In genomic region chr10:44269211-44269610, GRCm38 (mm10) we compare ENCODE assay signal across 8 mouse cellular contexts. TPM values are rescaled to one million over a fixed set of nuclear protein-coding genes. Genes with fewer than 3 reads are reported as not detected.
DNase-seq lines count a peak whose midpoint lies in the region; ATAC-seq and TF ChIP-seq lines count a peak whose summit lies in the region.

No protein-coding gene starts in this region.

- no peak overlapping the region for H3ac ChIP-seq in C2C12 (ENCODE audit: control insufficient read depth, insufficient read length, low read depth)

- no peak for ATAC-seq in forebrain, embryonic 15.5 days (replicated peaks)
- ATAC-seq in liver, embryonic 14.5 days (ENCODE audit: insufficient read depth): no peak
- ATAC-seq in megakaryocyte progenitor cell, adult 5-6 weeks (replicated peaks; ENCODE audit: poor library complexity): no peak

- TF ChIP-seq EP300 in heart, adult 2 months (IDR thresholded peaks at IDR 0.05; ENCODE audit: insufficient read depth, low read depth, low read length): no peak
- no peak for TF ChIP-seq EP300 in liver, embryonic 14.5 days (IDR thresholded peaks at IDR 0.05; ENCODE audit: low read depth)

- H3K79me3 ChIP-seq in C2C12 (ENCODE audit: low read depth): peaks cover 48% of the 10 kb centered on the region

- WGBS in heart, adult 2 months: 53% methylated on average over 2 of the region's 2 CpGs
- WGBS in forebrain, embryonic 15.5 days: 56% methylated on average over 2 of the region's 2 CpGs
- 52% methylated on average over 2 of the region's 2 CpGs for WGBS in liver, embryonic 14.5 days (ENCODE audit: insufficient replicate concordance)

- TF ChIP-seq CTCF in heart, adult 2 months (IDR thresholded peaks at IDR 0.05): no peak
- no peak for TF ChIP-seq CTCF in C2C12 (IDR thresholded peaks at IDR 0.05; ENCODE audit: control insufficient read depth, insufficient read depth, insufficient read length)
- no peak for TF ChIP-seq CTCF in liver, embryonic 14.5 days (IDR thresholded peaks at IDR 0.05; ENCODE audit: low read depth)

- H3K27ac ChIP-seq in heart, adult 2 months: no peak overlapping the region
- H3K27ac ChIP-seq in forebrain, embryonic 15.5 days (replicated peaks): no peak overlapping the region
- H3K27ac ChIP-seq in liver, embryonic 14.5 days: no peak overlapping the region

- H3K4me3 ChIP-seq in heart, adult 2 months: peak overlapping the region; percentile 76
- peak overlapping the region; percentile 76 for H3K4me3 ChIP-seq in C2C12 (ENCODE audit: insufficient read depth, poor library complexity, severe bottlenecking)
- H3K4me3 ChIP-seq in forebrain, embryonic 15.5 days: peak overlapping the region; percentile 94
- H3K4me3 ChIP-seq in liver, embryonic 14.5 days (ENCODE audit: insufficient read depth in 1 of 2, low read depth in 2 of 2, low read length in 2 of 2): peak overlapping the region; percentile 75 to 79; a peak in 2 of 4 replicates

- H3K4me2 ChIP-seq in forebrain, embryonic 15.5 days (replicated peaks): peak overlapping the region; percentile 66
- H3K4me2 ChIP-seq in liver, embryonic 14.5 days (ENCODE audit: low read depth): peak overlapping the region; percentile 93

- no peak for TF ChIP-seq POLR2A in heart, adult 2 months (IDR thresholded peaks at IDR 0.05; ENCODE audit: insufficient read depth, low read depth, low read length)

- H3K9me3 ChIP-seq in forebrain, embryonic 15.5 days: no peaks in the 10 kb centered on the region
- no peaks in the 10 kb centered on the region for H3K9me3 ChIP-seq in liver, embryonic 14.5 days (ENCODE audit: control insufficient read depth, low read length)

- H3K9ac ChIP-seq in heart, adult 2 months (ENCODE audit: low read depth, low read length): no peak overlapping the region
- H3K9ac ChIP-seq in forebrain, embryonic 15.5 days (replicated peaks): peak overlapping the region; percentile 88; the same call in 1 of the 2 replicates
- H3K9ac ChIP-seq in liver, embryonic 14.5 days (replicated peaks): peak overlapping the region; percentile 74

- DNase-seq in heart, adult 2 months: no peak
- no peak for DNase-seq in heart, postnatal 25 days (ENCODE audit: low spot score)
- no peak for DNase-seq in liver, embryonic 14.5 days (ENCODE audit: low read depth in 3 of 3, low spot score in 3 of 3)
- DNase-seq in adrenal gland, adult 18-20 months (ENCODE audit: low spot score in 2 of 2): no peak
- DNase-seq in frontal cortex, postnatal 10 days (ENCODE audit: low spot score in 2 of 2): no peak

- peaks cover 6% of the 10 kb centered on the region; the same call in 1 of the 2 replicates for H3K79me2 ChIP-seq in heart, adult 2 months (replicated peaks; ENCODE audit: control insufficient read depth, insufficient read depth, low read length)
- H3K79me2 ChIP-seq in C2C12 (ENCODE audit: control insufficient read depth, insufficient read depth): peaks cover 70% of the 10 kb centered on the region

- no peaks in the 10 kb centered on the region for H3K27me3 ChIP-seq in heart, adult 2 months (ENCODE audit: control insufficient read depth, insufficient read depth, low read length)
- H3K27me3 ChIP-seq in C2C12 (ENCODE audit: control insufficient read depth, insufficient read depth, insufficient read length): no peaks in the 10 kb centered on the region
- no peaks in the 10 kb centered on the region for H3K27me3 ChIP-seq in forebrain, embryonic 15.5 days
- no peaks in the 10 kb centered on the region for H3K27me3 ChIP-seq in liver, embryonic 14.5 days (ENCODE audit: control insufficient read depth, insufficient read depth, low read length)

- intact Hi-C loops in heart, adult 2 months (cut with DNase I): no loop called here
- intact Hi-C loops in heart, postnatal 25 days (cut with DNase I): loop anchor here (10.0 kb wide), 1 partner anchor 264 kb away; no protein-coding TSS in a partner anchor

- no peaks in the 10 kb centered on the region; the same call in 1 of the 2 replicates for H3K36me3 ChIP-seq in heart, adult 2 months (ENCODE audit: control insufficient read depth, insufficient read depth, low read length)
- peaks cover 17% of the 10 kb centered on the region for H3K36me3 ChIP-seq in C2C12 (ENCODE audit: control insufficient read depth, insufficient read depth)
- H3K36me3 ChIP-seq in forebrain, embryonic 15.5 days: no peaks in the 10 kb centered on the region
- H3K36me3 ChIP-seq in liver, embryonic 14.5 days (replicated peaks; ENCODE audit: control insufficient read depth, insufficient read depth, low read depth): no peaks in the 10 kb centered on the region

- H3K4me1 ChIP-seq in heart, adult 2 months (ENCODE audit: control insufficient read depth, insufficient read depth, low read length): peaks cover 4% of the 10 kb centered on the region
- peaks cover 23% of the 10 kb centered on the region for H3K4me1 ChIP-seq in forebrain, embryonic 15.5 days
- H3K4me1 ChIP-seq in liver, embryonic 14.5 days (replicated peaks; ENCODE audit: control insufficient read depth in 2 of 2, insufficient read depth in 2 of 2, low read length in 1 of 2): peaks cover 13 to 15% of the 10 kb centered on the region in 2 experiments

TF ChIP-seq in C2C12, 6 proteins besides CTCF, POLR2A, EP300 and RAD21:
- TF ChIP-seq MYOD1 (IDR thresholded peaks at IDR 0.05; ENCODE audit: control insufficient read depth, insufficient read length, low read depth) (no peak), MAX (IDR thresholded peaks at IDR 0.05) (no peak), CEBPB (IDR thresholded peaks at IDR 0.05; ENCODE audit: low read depth) (no peak), MYOG (IDR thresholded peaks at IDR 0.05; ENCODE audit: control insufficient read depth, extremely low read depth, insufficient read length) (no peak), USF1 (IDR thresholded peaks at IDR 0.05; ENCODE audit: low read depth) (no peak), FOSL1 (IDR thresholded peaks at IDR 0.05; ENCODE audit: insufficient read depth, low read length, poor library complexity, severe bottlenecking) (no peak)

RNA-seq across cellular contexts. Expression of gene Atg5, which starts 1.1 kb away (rescaled TPM):
- total RNA-seq in heart, adult 2 months (2021): 10 to 100 TPM; 15.2 to 15.4 TPM
- polyA plus RNA-seq in heart, adult 2 months (2012; rRNA removed): 6.5 and 10.7 TPM in 2 replicates
- total RNA-seq in heart, postnatal 25 days (2021): 10 to 100 TPM; 14.9 to 15.4 TPM
- 13.6 TPM for polyA plus RNA-seq in C2C12 (2012; fragmentation: generic; extraction: Trizol)
- 48.0 and 49.0 TPM in 2 replicates for polyA plus RNA-seq in forebrain, embryonic 15.5 days (2015; fragmentation: Nextera tagmentation; extraction: Ambion mirVana)
- 5.6 and 7.5 TPM in 2 replicates for polyA plus RNA-seq in liver, embryonic 14.5 days (2012; rRNA removed)
- 18.5 and 21.0 TPM in 2 replicates for polyA plus RNA-seq in liver, embryonic 14.5 days (2014; fragmentation: Nextera tagmentation; extraction: Ambion mirVana)
- total RNA-seq in adrenal gland, adult 18-20 months (2021): 10 to 100 TPM; 24.3 to 44.0 TPM
- total RNA-seq in megakaryocyte progenitor cell, adult 5-6 weeks (2015): 33.0 and 37.4 TPM in 2 replicates
- 27.9 and 35.0 TPM in 2 replicates for total RNA-seq in megakaryocyte progenitor cell, adult 5-6 weeks (2017)
